Mouse (Mus musculus): ENCODE measurements around the gene Vmn1r33. TPM values are rescaled to one million over a fixed set of nuclear protein-coding genes. Genes with fewer than 3 reads are reported as not detected.
"Not testable (repeated sequence)": the region's sequence is repeated elsewhere in the genome, so short reads cannot be mapped to it uniquely, and the experiment has no call there.

Vmn1r33 gene
- not detected in 2 replicates for polyA plus RNA-seq (2016; fragmentation: Nextera tagmentation; extraction: Ambion mirVana)

GRCm38 (mm10) chr6:66618182-66618581, at the start of gene Vmn1r33:
Vmn1r33 (minus strand) TSS chr6:66618282.
- not testable (repeated sequence) for H3K27ac ChIP-seq (replicated peaks); ATAC-seq (ENCODE audit: low FRiP score, low read depth); H3K4me2 ChIP-seq (replicated peaks); H3K36me3 ChIP-seq; H3K4me1 ChIP-seq; H3K9ac ChIP-seq (replicated peaks); H3K27me3 ChIP-seq; H3K9me3 ChIP-seq; H3K4me3 ChIP-seq

GRCm38 (mm10) chr6:66643779-66644178, 25.7 kb upstream of the Vmn1r33 start, which contains the start of gene Vmn1r34:
Vmn1r34 (minus strand) TSS chr6:66643879.
- Histone ChIP-seq H3K4me2 (replicated peaks) (no peak within 1 kb of the TSS), H3K36me3 (no peaks in the 10 kb centered on the region), H3K9ac (replicated peaks) (no peak within 1 kb of the TSS), H3K27ac (replicated peaks) (no peak within 1 kb of the TSS), H3K4me3 (no peak within 1 kb of the TSS), H3K9me3 (no peaks in the 10 kb centered on the region), H3K27me3 (no peaks in the 10 kb centered on the region), H3K4me1 (no peaks in the 10 kb centered on the region)
- ATAC-seq (ENCODE audit: low FRiP score, low read depth) = no peak
- WGBS = 85% methylated on average over 1 of the region's 1 CpGs

GRCm38 (mm10) chr6:66595804-66596203, 22.3 kb downstream of the Vmn1r33 start:
- Histone ChIP-seq H3K9ac (replicated peaks) (no peak overlapping the region), H3K9me3 (no peaks in the 10 kb centered on the region), H3K4me3 (no peak overlapping the region), H3K27me3 (no peaks in the 10 kb centered on the region), H3K4me2 (replicated peaks) (no peak overlapping the region), H3K27ac (replicated peaks) (no peak overlapping the region), H3K36me3 (no peaks in the 10 kb centered on the region), H3K4me1 (no peaks in the 10 kb centered on the region)
- ATAC-seq (ENCODE audit: low FRiP score, low read depth) = no peak

Other genes starting within 250 kb of the Vmn1r33 start
- gene Mad2l1, start 82.9 kb downstream of the Vmn1r33 start, polyA plus RNA-seq (2016; fragmentation: Nextera tagmentation; extraction: Ambion mirVana) = 86.3 and 96.0 TPM in 2 replicates
- gene Vmn1r32, start 58.2 kb downstream of the Vmn1r33 start, polyA plus RNA-seq (2016; fragmentation: Nextera tagmentation; extraction: Ambion mirVana) = 0.08 and 0.15 TPM in 2 replicates
- gene Vmn1r34, start 25.6 kb upstream of the Vmn1r33 start, polyA plus RNA-seq (2016; fragmentation: Nextera tagmentation; extraction: Ambion mirVana) = not detected in 2 replicates
- gene Vmn1r35, start 67.6 kb upstream of the Vmn1r33 start, polyA plus RNA-seq (2016; fragmentation: Nextera tagmentation; extraction: Ambion mirVana) = not detected in 2 replicates
- not detected in 2 replicates for gene Vmn1r36, start 100.9 kb upstream of the Vmn1r33 start, polyA plus RNA-seq (2016; fragmentation: Nextera tagmentation; extraction: Ambion mirVana)
- gene Vmn1r37, start 111.1 kb upstream of the Vmn1r33 start, polyA plus RNA-seq (2016; fragmentation: Nextera tagmentation; extraction: Ambion mirVana) = not detected in 2 replicates
- not detected in 2 replicates for gene Vmn1r38, start 164.3 kb upstream of the Vmn1r33 start, polyA plus RNA-seq (2016; fragmentation: Nextera tagmentation; extraction: Ambion mirVana)
- not detected in 2 replicates for gene Vmn1r39, start 192.3 kb upstream of the Vmn1r33 start, polyA plus RNA-seq (2016; fragmentation: Nextera tagmentation; extraction: Ambion mirVana)

Data from midbrain, embryonic 12.5 days (tissue).